ENCODE assay signal across 10 mouse cellular contexts in the genomic region with DNA sequence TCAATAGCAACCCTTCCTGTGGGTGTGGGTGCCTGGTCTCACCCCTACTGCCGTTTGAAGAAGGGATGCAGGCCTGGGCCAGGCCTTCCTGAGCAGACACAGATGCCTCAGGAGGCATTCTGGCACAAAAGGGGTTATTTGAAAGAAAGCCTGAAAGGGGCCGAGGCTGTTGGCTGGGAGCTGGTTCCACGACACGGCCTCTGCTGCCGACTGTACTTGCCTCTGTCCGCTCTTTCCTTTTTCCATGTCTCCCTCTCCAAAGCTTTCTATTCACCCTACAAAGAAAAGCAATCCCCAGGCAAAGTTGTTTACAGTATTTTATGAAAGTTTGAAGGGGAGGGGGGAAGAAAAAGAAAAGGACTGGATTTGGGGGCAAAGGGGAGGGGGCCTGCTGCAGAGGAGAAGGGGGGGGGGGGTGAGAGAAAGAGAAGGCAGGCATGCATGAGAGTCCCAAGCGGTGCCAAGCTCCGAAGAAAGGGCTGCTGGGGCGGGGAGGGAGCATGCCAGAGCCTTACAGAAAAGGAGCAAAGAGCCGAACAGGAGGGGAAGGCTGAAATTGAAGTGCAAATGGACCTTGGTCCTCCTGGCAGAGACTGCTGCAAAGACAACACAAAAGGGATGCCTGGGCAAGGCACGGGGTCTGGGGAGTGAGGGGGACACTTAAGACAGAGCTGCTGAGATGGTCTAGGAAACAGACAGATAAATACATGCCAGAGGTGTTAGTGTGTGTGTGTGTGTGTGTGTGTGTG.
DNase-seq lines count a peak whose midpoint lies in the region; ATAC-seq and TF ChIP-seq lines count a peak whose summit lies in the region.
"Had no signal": no experiment of that assay in that cellular context is flagged by ENCODE, and none has a peak within 500 bp of the region (broad histone marks: within the 10 kb centered on the region; RNA-seq: fewer than 3 reads in every experiment).

No protein-coding gene starts in this region.

- no peaks in the 10 kb centered on the region for H3K36me3 ChIP-seq in heart, embryonic 15.5 days
- no peaks in the 10 kb centered on the region; the same call in 1 of the 2 replicates for H3K36me3 ChIP-seq in limb, embryonic 11.5 days (ENCODE audit: control insufficient read depth, insufficient read depth, low read length)

- H3K27me3 ChIP-seq in cerebellum, adult 2 months (ENCODE audit: control insufficient read depth, insufficient read depth, low read length): no peaks in the 10 kb centered on the region
- no peaks in the 10 kb centered on the region for H3K27me3 ChIP-seq in heart, embryonic 15.5 days
- peaks cover 18% of the 10 kb centered on the region for H3K27me3 ChIP-seq in limb, embryonic 11.5 days (ENCODE audit: control insufficient read depth, insufficient read depth, low read length)

- no peak for TF ChIP-seq POLR2A in cerebellum, adult 2 months (IDR thresholded peaks at IDR 0.05; ENCODE audit: borderline replicate concordance, insufficient read depth, low read length)

- H3K4me2 ChIP-seq in heart, embryonic 15.5 days: peak overlapping the region; percentile 45
- H3K4me2 ChIP-seq in limb, embryonic 11.5 days (ENCODE audit: low read depth, severe bottlenecking): no peak overlapping the region

- peak overlapping the region; percentile 9 for H3K4me3 ChIP-seq in cerebellum, adult 2 months (replicated peaks; ENCODE audit: insufficient read depth, low read depth, low read length)
- H3K4me3 ChIP-seq in heart, embryonic 15.5 days: peak overlapping the region; percentile 3; the same call in 1 of the 2 replicates
- H3K4me3 ChIP-seq in limb, embryonic 11.5 days (ENCODE audit: low read depth, low read length): no peak overlapping the region
- H3K4me3 ChIP-seq: erythroblast, embryonic 14.5 days; megakaryocyte, embryonic 14.5 days had no signal

- DNase-seq in kidney, adult 11 months: peak; percentile 41
- DNase-seq in kidney, adult 18-20 months: no peak
- DNase-seq in cerebellum, adult 2 months: peak; percentile 64 to 65
- no peak for DNase-seq in limb, embryonic 11.5 days (ENCODE audit: low spot score)

- no peak for ATAC-seq in heart, embryonic 15.5 days (replicated peaks; ENCODE audit: insufficient number of reproducible peaks, insufficient read depth, low FRiP score, low read depth)
- ATAC-seq in limb, embryonic 11.5 days (ENCODE audit: insufficient number of reproducible peaks, low FRiP score, low TSS enrichment, low read depth): no peak
- ATAC-seq in inflammation-experienced regulatory T-cells, adult 6 months: no peak
- no peak for ATAC-seq in CD4-positive, CD25-positive, alpha-beta regulatory T cell, adult 4 months
- ATAC-seq in granulocyte monocyte progenitor cell, adult 5-6 weeks (replicated peaks; ENCODE audit: poor library complexity, severe bottlenecking): no peak

- TF ChIP-seq CTCF in cerebellum, adult 2 months (IDR thresholded peaks at IDR 0.05; ENCODE audit: borderline replicate concordance, insufficient read depth, low read depth, low read length): no peak

- no peaks in the 10 kb centered on the region for H3K9me3 ChIP-seq in heart, embryonic 15.5 days (replicated peaks)
- H3K9me3 ChIP-seq in limb, embryonic 11.5 days (ENCODE audit: control insufficient read depth, low read length): no peaks in the 10 kb centered on the region

- peak overlapping the region; percentile 32 for H3K27ac ChIP-seq in cerebellum, adult 2 months (ENCODE audit: insufficient read depth, low read length)
- H3K27ac ChIP-seq in heart, embryonic 15.5 days: peak overlapping the region; percentile 85
- no peak overlapping the region for H3K27ac ChIP-seq in limb, embryonic 11.5 days (replicated peaks; ENCODE audit: low read depth, low read length)

- WGBS in cerebellum, adult 2 months: 6% methylated on average over 11 of the region's 11 CpGs
- WGBS in heart, embryonic 15.5 days: 17% methylated on average over 11 of the region's 11 CpGs
- WGBS in limb, embryonic 11.5 days: 12% methylated on average over 11 of the region's 11 CpGs

- peak overlapping the region; percentile 41; the same call in 1 of the 2 replicates for H3K9ac ChIP-seq in heart, embryonic 15.5 days
- H3K9ac ChIP-seq in limb, embryonic 11.5 days (ENCODE audit: low read length): peak overlapping the region; percentile 28; the same call in 1 of the 2 replicates

- H3K4me1 ChIP-seq in cerebellum, adult 2 months (ENCODE audit: control insufficient read depth, insufficient read depth, low read length): peaks cover 20% of the 10 kb centered on the region
- H3K4me1 ChIP-seq in heart, embryonic 15.5 days (replicated peaks): peaks cover 67% of the 10 kb centered on the region
- peaks cover 21% of the 10 kb centered on the region for H3K4me1 ChIP-seq in limb, embryonic 11.5 days (ENCODE audit: control insufficient read depth, insufficient read depth, low read length)

Comparison
In these comparisons a context has a peak if more than half of its experiments do, and no peak if none do; other contexts are left out.
1. DNase-seq: peak in kidney, adult 11 months (single experiment) and cerebellum, adult 2 months (2 of 2); none in kidney, adult 18-20 months (single experiment) and limb, embryonic 11.5 days (single experiment).